Mouse (Mus musculus) left cerebral cortex, postnatal 10 days (tissue): ENCODE measurements around the gene Stx2. TPM values are rescaled to one million over a fixed set of nuclear protein-coding genes. Genes with fewer than 3 reads are reported as not detected.

Source experiments
- DNase-seq, 2 experiments: peaks; one replicate each; pipeline ENCODE4 v3.0.0; 2021 to 2022; ENCODE audit warnings: low spot score in 2 of 2, mixed read lengths in 1 of 2; ENCODE audit errors: extremely low spot score in 1 of 2
- intact Hi-C: fragments of 180-260 bp; cut with DNase I; formaldehyde crosslinking; loops from one replicate; pipeline ENCODE4 v1.15.1; 2025
- total RNA-seq, 2 experiments: library from RNA; stranded (reverse); gene quantifications; 2 replicates each; pipeline ENCODE4 v1.2.3; 2021

Stx2 gene
- 10 to 100 TPM; 26.5 to 31.0 TPM for total RNA-seq

DNA sequence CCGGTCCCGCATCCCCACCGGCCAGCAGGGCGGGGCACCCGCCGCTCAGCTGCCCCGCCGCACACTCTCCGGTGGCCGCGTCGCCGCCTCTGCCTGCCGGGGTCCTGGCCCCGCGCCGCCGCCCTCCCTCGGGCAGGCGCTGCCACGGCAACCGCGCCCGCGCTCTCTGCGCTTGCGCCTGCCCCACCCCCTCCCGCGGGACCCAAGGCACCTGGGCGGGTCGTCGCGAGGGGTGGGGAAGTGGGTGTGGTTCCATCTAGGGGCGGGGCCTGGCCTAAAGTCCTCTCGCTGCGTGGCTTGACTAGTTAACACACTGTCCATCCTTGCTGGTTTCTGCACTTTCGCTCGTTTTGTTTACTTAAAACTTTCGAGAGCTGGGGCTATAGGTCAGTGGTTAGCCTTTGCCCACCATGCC, at the start of gene Stx2:
Stx2 (minus strand) TSS at position 163 of the 415 bp plus-strand sequence.
- DNase-seq: peak; percentile 82 to 94
- intact Hi-C loops: no loop called here

DNA sequence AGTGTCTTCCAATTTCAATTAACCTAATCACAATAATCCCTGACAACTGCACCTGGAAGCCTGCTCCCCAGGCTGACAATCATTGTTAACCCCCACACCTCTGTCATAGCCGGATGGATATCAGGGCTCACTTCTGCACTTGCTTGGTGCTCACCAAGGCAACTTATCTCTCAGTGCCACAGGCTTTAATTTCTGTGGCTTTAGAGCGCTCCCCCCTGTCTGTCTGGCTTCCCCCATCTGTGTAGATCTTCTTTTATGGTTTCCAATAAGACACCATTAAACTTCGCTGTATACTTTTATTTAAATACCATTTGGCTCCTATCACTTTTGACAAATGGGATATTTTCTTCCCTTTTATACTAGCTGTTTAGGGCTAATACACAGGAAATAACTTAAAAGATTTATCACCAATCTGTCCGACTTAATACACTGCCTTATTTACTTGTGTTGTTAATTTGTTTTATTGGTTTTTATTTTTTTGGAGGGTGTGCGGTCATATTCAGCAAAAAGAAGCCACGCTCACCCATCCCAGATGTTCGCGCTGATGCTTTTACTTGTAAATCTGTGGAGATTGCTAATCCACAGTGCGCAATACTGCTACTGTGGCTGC, 46.4 kb upstream of the Stx2 start:
- intact Hi-C loops: no loop called here
- no peak for DNase-seq

DNA sequence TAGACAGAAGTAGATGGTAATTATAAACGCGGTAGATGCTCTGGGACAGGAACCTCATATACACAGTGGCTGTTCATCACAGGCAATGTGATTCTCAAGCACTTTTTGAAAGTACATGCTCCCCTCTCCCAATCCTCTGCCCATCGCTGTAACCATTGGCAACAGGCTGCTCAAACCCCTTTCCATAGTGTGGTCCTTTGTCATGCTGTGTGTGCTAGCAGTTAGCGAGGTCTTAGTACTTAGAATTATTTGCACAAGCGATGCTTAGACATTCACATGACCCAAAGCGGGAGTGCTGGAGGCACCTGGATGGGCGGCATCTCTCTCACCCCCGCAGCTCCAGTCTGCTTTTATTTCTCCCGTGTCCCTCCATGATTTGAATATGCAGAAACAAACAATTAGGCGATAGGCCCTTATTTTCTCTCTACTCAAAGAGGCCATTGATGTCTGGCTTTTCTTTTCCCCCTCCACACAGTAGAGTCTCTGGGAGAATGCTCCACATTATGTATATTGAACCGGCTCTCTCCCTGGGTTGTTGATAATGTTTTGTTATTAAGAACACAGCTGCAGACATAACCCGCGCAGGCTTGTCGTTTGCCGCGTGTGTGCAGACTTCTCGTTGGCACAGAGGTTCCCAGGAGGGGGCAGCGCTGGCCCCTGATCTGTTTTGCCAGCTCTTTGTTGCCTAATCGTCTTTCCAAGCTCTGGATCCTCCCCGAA, 44.4 kb upstream of the Stx2 start:
- DNase-seq: no peak
- intact Hi-C loops: no loop called here

DNA sequence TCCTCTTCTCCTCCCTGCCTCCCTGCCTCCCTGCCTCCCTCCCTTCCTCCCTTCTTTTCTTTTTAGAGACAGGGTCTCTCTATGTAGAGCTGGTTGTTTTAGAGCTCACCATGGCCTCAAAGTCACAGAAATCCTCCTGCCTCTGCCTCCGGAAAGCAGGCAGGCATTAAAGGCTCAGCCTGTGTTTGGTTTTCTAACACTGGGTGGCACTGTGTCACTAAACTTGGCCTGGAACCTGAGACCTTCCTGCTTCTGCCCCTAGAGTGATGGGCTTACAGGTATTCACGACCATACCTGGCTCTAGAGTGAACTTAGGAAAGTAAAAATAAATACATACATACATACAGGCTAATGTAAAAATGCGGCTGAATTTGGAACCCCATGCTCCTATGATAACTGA, 43.5 kb upstream of the Stx2 start:
- intact Hi-C loops: no loop called here
- DNase-seq: no peak

DNA sequence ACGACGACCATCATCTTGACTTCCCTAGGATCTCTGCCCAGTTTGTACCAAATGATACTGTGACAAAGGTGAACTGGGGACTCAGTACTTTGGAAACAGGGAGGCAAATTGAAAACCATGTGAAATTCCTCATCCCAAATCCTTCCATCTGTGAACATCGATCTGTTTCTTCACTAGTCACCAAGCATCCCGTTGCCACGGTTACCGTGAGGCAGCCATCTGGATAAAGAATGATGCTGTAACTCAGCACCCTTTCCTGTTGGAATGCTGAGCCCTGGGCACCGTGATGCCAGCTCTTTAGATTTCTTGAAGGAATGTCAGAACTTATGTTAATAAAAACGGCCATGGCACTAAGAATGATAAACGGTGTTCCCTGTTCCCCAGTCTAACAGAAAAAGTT, 41.0 kb upstream of the Stx2 start:
- intact Hi-C loops: no loop called here

DNA sequence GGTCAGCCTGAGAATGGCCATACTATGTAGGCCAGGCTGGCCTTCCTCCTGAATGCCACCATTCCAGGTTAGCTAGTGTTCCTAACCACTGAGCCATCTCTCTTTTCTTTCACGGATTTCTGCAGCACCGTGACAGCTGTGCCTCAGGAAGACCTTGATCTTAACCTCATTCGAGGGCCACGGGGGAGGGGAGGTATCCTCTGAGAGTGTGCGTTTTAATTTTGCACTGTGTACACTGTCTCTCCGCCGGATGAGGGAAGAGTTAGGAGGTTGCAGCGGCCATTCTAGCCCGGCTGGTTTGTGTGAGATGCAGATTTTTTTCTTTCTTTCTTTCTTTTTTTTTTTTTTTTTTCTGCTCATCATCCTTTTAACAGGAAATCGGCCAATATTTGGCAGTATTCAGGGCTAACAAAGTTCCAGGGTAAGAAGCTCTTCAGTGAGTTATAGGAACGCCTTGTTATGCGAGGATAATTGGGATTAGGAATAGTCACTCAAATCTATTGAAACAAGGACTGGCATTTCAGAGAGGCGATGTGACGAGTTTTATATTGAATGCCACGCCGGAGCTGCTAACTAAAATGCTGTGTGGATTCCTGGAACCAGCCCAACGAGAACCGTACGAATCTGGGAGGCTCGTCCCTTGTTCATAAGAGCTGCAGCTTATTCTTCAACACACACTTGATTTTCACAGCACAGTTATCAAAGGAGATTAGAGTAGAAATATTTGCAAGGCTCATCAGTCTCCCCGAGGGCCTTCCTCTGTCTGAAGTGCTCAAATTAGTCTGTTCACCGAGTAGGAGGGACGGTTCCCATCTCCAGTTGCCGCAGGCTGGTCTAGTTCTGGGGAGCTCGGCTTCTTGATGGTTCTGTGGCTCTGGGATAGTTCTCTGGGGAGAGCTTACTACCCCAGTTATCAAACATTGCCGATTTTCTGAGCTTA, 37.5 kb upstream of the Stx2 start:
- intact Hi-C loops: no loop called here
- peak in 1 of 2 experiments; percentile 39 for DNase-seq

More for the DNA sequence above, 41.0 kb upstream of the Stx2 start:
- DNase-seq: peak; percentile 61 to 86

DNA sequence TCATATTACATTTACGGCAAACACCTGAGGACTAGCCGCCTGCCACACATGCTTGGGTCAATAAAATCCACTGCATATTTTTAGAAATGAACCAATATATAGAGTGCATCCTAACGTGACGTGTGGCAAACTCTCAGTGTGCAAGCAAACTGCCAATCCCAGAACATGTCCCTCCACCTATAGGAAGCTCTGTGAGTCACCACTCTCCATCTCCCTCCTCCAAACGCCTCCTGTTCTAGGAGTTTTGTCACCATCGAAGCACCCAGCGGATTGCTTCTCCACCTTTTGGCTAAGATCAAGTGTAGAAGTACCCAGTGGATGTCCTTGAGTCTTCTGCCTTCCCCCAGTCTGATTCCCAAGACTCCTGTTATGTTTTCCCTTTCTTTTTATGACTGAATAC, 29.4 kb upstream of the Stx2 start:
- DNase-seq: no peak
- intact Hi-C loops: no loop called here

DNA sequence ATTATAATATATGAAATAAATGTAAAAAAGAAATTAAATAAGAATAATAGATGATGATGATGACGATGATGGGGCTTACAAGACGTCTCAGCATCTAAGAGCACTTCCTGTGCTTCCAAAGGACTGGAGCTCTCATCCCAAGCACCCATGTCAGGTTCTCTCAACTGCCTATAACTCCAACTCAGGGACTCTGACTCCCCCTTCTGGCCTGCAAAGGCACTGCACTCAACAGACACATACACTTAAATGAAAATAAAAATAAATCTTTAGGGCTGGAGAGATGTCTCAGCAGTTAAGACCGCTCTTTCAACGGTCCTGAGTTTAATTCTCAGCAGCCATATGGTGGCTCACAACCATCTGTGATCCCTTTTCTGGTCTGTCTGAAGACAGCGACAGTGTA, 28.3 kb upstream of the Stx2 start:
- no peak for DNase-seq
- intact Hi-C loops: no loop called here

DNA sequence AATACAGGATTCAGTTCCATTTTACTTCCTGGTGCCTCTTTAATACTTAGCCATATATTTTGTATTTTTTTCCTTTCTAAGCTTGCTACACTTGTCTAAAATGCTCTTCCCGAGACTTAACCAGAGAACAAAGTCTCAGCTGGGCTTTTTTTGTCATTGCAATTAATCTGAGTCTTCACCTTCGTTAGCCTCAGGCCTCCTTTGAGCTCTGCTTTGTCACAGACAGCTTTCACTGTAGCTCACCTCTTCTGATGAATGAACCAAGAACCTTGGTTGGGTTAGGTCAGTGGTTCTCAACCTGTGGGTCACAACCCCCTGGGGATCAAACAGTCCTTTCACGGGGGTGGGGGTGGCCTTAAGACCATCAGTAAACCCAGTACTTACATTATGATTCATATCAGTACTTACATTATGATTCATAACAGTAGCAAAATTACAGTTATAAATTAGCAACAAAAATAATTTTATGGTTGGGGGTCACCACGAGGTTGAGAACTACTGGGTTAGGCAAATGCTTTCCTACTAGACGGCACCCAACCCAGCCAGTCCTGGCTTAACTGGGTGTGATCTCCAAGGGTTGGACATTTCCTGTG, 20.9 kb upstream of the Stx2 start:
- intact Hi-C loops: no loop called here
- DNase-seq: no peak

DNA sequence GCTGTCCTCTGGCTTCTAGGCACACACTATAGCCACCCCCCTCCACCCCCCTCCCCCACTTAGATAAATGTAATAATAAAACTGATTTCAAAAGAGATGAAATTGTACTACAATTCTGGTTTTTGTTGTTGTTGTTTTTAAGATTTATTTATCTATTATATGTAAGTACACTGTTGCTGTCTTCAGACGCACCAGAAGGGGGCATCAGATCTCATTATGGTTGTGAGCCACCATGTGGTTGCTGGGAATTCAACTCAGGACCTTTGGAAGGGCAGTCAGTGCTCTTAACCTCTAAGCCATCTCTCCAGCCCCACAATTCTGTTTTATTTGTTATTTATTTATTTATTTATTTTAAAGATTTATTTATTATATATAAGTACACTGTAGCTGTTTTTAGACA, 18.3 kb upstream of the Stx2 start:
- DNase-seq: no peak
- intact Hi-C loops: no loop called here

DNA sequence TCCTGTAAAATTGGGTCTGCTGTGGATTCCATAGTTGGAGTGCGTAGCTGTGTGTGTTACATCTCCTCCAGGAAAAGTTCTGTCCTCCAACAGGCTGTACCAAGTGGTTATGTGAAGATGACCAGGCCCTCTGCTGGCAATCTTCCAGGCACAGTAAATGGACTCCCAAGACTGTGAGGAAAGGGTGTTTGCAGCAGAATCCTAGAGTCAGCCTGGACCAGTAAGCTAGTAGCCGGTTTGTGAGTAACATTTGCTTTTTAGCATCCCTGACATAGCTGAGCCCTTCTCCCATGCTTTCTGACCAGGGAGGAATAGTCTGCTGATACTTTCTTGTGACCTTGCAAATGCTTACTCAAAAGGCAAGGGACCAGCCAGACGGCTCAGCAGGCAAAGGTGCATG, 17.8 kb upstream of the Stx2 start:
- intact Hi-C loops: no loop called here
- DNase-seq: no peak

- no peak for DNase-seq
- intact Hi-C loops: no loop called here
Measured at GRCm38 (mm10) chr5:129025725-129026124, 17.4 kb upstream of the Stx2 start.

DNA sequence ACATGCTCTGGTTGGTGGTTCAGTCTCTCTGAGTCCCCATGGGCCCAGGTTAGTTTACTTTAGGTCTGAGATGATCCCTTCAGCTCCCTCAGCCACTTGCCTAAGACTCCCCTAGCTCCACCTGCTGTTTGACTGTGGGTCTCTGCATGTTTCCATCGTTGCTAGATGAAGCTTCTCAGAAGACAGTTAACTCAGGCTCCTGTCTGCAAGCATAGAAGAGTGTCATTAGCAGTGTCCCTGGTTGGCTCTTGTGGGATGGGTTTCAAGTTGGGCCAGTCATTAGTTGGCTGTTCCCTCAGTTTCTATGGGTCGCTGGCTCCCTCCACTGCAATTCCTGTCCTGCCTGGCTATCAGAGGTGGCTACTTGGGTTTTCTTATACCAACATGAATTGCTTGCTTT, 16.7 kb upstream of the Stx2 start:
- intact Hi-C loops: no loop called here
- no peak for DNase-seq

DNA sequence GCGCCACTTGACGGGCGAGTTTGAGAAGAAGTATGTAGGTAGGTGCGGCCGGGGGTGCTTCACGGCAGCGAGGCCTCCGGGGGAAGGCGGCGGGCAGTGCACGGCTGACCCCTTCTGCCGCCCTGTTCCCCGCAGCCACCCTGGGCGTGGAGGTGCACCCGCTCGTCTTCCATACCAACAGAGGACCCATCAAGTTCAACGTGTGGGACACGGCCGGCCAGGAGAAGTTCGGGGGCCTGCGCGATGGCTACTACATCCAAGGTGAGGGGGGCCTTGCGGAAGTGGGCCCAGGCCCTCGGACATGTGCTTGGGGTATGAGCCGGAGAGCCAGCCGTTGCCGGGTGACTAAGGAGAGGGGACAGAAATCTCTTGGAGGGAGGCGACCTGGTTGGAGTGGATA, 12.4 kb upstream of the Stx2 start:
- DNase-seq: peak in 1 of 2 experiments; percentile 54
- intact Hi-C loops: no loop called here

DNA sequence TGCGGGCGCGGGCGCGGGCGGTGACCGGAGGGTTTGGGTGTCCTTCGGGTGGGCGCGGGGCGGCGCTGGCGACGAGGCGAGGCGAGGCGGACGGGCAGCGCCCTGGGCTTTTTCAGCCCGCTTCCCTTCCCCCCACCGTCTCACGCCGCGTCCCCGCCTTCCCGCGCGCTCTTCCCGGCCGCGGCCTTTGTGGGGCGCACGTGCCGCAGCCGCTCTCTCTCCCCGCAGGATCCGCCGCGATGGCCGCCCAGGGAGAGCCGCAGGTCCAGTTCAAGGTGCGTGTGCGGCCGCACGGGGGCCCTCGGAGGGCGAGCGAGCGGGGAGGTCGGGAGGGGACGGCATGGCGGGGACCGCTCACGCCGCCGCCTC, 11.9 kb upstream of the Stx2 start:
- no peak for DNase-seq

GRCm38 (mm10) chr5:129019497-129020299, 11.3 kb upstream of the Stx2 start, which contains the start of gene Ran:
Gene Ran (plus strand): TSS chr5:129020069.
- peak; percentile 90 to 97 for DNase-seq
- intact Hi-C loops: no loop called here

More for the DNA sequence above, 11.9 kb upstream of the Stx2 start:
- intact Hi-C loops: no loop called here

- intact Hi-C loops: no loop called here
- no peak for DNase-seq
Measured at GRCm38 (mm10) chr5:129018782-129019489, 10.6 kb upstream of the Stx2 start.

GRCm38 (mm10) chr5:129016370-129016769, 8.0 kb upstream of the Stx2 start:
- no peak for DNase-seq
- intact Hi-C loops: no loop called here
